Mouse (Mus musculus): ENCODE results near the gene Vasp. TPM values are rescaled to one million over a fixed set of nuclear protein-coding genes. Genes with fewer than 3 reads are reported as not detected.

Gene Vasp
- total RNA-seq, 2 experiments from 2014 or later: 32.6 to 36.1 TPM

GRCm38 (mm10) chr7:19220061-19220460, 51.6 kb downstream of the Vasp start:
- no peak for DNase-seq

GRCm38 (mm10) chr7:19217944-19218343, 53.7 kb downstream of the Vasp start:
- intact Hi-C loops (cut with DNase I): no loop called here
- DNase-seq: no peak

More at GRCm38 (mm10) chr7:19220061-19220460, 51.6 kb downstream of the Vasp start:
- intact Hi-C loops (cut with DNase I): no loop called here

- DNase-seq: no peak
- intact Hi-C loops (cut with DNase I): no loop called here
Observed at GRCm38 (mm10) chr7:19217492-19217891, 54.1 kb downstream of the Vasp start.

- DNase-seq: no peak
- intact Hi-C loops (cut with DNase I): no loop called here
Observed at GRCm38 (mm10) chr7:19214940-19215339, 56.7 kb downstream of the Vasp start.

- no peak for DNase-seq
- intact Hi-C loops (cut with DNase I): no loop called here
Observed at GRCm38 (mm10) chr7:19214369-19214768, 57.2 kb downstream of the Vasp start.

- intact Hi-C loops (cut with DNase I): loop anchor here (2.0 kb wide), 1 partner anchor 13 kb away; no protein-coding TSS in a partner anchor
- no peak for DNase-seq
Observed at GRCm38 (mm10) chr7:19213385-19213784, 58.2 kb downstream of the Vasp start.

- intact Hi-C loops (cut with DNase I): loop anchor here (2.0 kb wide), 1 partner anchor 15 kb away; no protein-coding TSS in a partner anchor
- DNase-seq: peak; percentile 51 to 54
Observed at GRCm38 (mm10) chr7:19211996-19212755, 59.4 kb downstream of the Vasp start, which contains the start of gene Gpr4. Gene Gpr4 (plus strand): TSS chr7:19212538.

- DNase-seq: no peak
- intact Hi-C loops (cut with DNase I): no loop called here
Observed at GRCm38 (mm10) chr7:19211041-19211675, 60.5 kb downstream of the Vasp start.

GRCm38 (mm10) chr7:19210010-19210409, 61.6 kb downstream of the Vasp start:
- intact Hi-C loops (cut with DNase I): no loop called here
- no peak for DNase-seq

- DNase-seq: no peak
- intact Hi-C loops (cut with DNase I): loop anchor here (1.0 to 2.0 kb wide), 2 partner anchors 31 to 53 kb away; no protein-coding TSS in a partner anchor
Observed at GRCm38 (mm10) chr7:19209494-19209893, 62.1 kb downstream of the Vasp start.

- intact Hi-C loops (cut with DNase I): loop anchor here (1.0 to 2.0 kb wide), 2 partner anchors 31 to 52 kb away; no protein-coding TSS in a partner anchor
- peak; percentile 51 to 63 for DNase-seq
Observed at GRCm38 (mm10) chr7:19208944-19209472, 62.6 kb downstream of the Vasp start.

- no peak for DNase-seq
- intact Hi-C loops (cut with DNase I): loop anchor here (2.0 kb wide), 1 partner anchor 52 kb away; no protein-coding TSS in a partner anchor
Observed at GRCm38 (mm10) chr7:19208201-19208910, 63.3 kb downstream of the Vasp start.

Other genes with a start within 250 kb of the Vasp start
- gene Foxa3, start 248.3 kb downstream of the Vasp start, total RNA-seq (2021): not detected
- gene Sympk, start 247.4 kb downstream of the Vasp start, total RNA-seq (2021): 10 to 100 TPM; 85.2 to 86.8 TPM
- gene Rsph6a, start 217.1 kb downstream of the Vasp start, total RNA-seq (2021): not detected
- gene Dmwd, start 195.6 kb downstream of the Vasp start, total RNA-seq (2021): 10 to 100 TPM; 48.8 to 52.4 TPM
- 100 to 1,000 TPM; 512 to 563 TPM for gene Dmpk, start 188.0 kb downstream of the Vasp start, total RNA-seq (2021)
- gene Six5, start 177.2 kb downstream of the Vasp start, total RNA-seq (2021): 10 to 100 TPM in 1 of 2 experiments, 1 to 10 TPM in 1; 7.2 to 10.2 TPM
- not detected for gene Gm4969, start 153.4 kb downstream of the Vasp start, total RNA-seq (2021)
- 1 to 10 TPM; 4.6 to 5.3 TPM for gene Fbxo46, start 152.0 kb downstream of the Vasp start, total RNA-seq (2021)
- 1 to 10 TPM; 3.8 to 4.8 TPM for gene Qpctl, start 122.5 kb downstream of the Vasp start, total RNA-seq (2021)
- gene Snrpd2, start 122.1 kb downstream of the Vasp start, total RNA-seq (2021): 10 to 100 TPM; 66.8 to 67.0 TPM
- under 1 TPM in 1 of 2 experiments, not detected in 1; 0.14 TPM for gene Gipr, start 105.7 kb downstream of the Vasp start, total RNA-seq (2021)
- 10 to 100 TPM; 34.3 to 44.4 TPM for gene Eml2, start 95.4 kb downstream of the Vasp start, total RNA-seq (2021)
- gene Gpr4, start 59.3 kb downstream of the Vasp start, total RNA-seq (2021): 10 to 100 TPM in 1 of 2 experiments, 1 to 10 TPM in 1; 7.9 to 10.6 TPM
- gene Opa3, start 43.5 kb downstream of the Vasp start, total RNA-seq (2021): 10 to 100 TPM; 53.9 to 62.9 TPM
- not detected for gene Ppm1n, start 8.2 kb upstream of the Vasp start, total RNA-seq (2021)
- 100 to 1,000 TPM; 137 to 148 TPM for gene Rtn2, start 10.8 kb upstream of the Vasp start, total RNA-seq (2021)
- under 1 TPM; 0.14 to 0.86 TPM for gene Fosb, start 38.2 kb upstream of the Vasp start, total RNA-seq (2021)
- 10 to 100 TPM; 43.4 to 48.0 TPM for gene Ercc1, start 73.0 kb upstream of the Vasp start, total RNA-seq (2021)
- 10 to 100 TPM; 10.4 to 11.2 TPM for gene Cd3eap, start 87.7 kb upstream of the Vasp start, total RNA-seq (2021)
- 10 to 100 TPM; 35.8 to 44.2 TPM for gene Ppp1r13l, start 87.9 kb upstream of the Vasp start, total RNA-seq (2021)
- gene Ercc2, start 110.2 kb upstream of the Vasp start, total RNA-seq (2021): 10 to 100 TPM; 11.8 to 12.0 TPM
- under 1 TPM; 0.24 to 0.92 TPM for gene Klc3, start 132.3 kb upstream of the Vasp start, total RNA-seq (2021)
- 1,000 to 10,000 TPM; 3,967 to 4,539 TPM for gene Ckm, start 133.0 kb upstream of the Vasp start, total RNA-seq (2021)
- gene Mark4, start 187.0 kb upstream of the Vasp start, total RNA-seq (2021): 10 to 100 TPM; 25.7 to 27.2 TPM
- gene Exoc3l2, start 191.5 kb upstream of the Vasp start, total RNA-seq (2021): under 1 TPM; 0.78 to 0.84 TPM
- gene Bloc1s3, start 236.6 kb upstream of the Vasp start, total RNA-seq (2021): 1 to 10 TPM; 2.3 to 2.5 TPM
- gene Trappc6a, start 236.6 kb upstream of the Vasp start, total RNA-seq (2021): 10 to 100 TPM; 32.9 to 37.4 TPM
- not detected for gene Nkpd1, start 246.0 kb upstream of the Vasp start, total RNA-seq (2021)

Measured in heart, postnatal 36 days (tissue).